Mouse (Mus musculus) cerebellum, adult 2 months (tissue): ENCODE data around the gene Cygb. TPM values are rescaled to one million over a fixed set of nuclear protein-coding genes. Genes with fewer than 3 reads are reported as not detected.
"Not testable (repeated sequence)": the region's sequence is repeated elsewhere in the genome, so short reads cannot be mapped to it uniquely, and the experiment has no call there.

Experiments
- DNase-seq, 2 experiments: peaks; one replicate each; pipeline ENCODE4 v3.0.0; 2021
- H3K27ac ChIP-seq: fragments of 200-500 bp; 2 replicates; pipeline ENCODE4 v1.5.1; 2012; ENCODE audit warnings: low read length, control low read depth, inconsistent platforms; ENCODE audit not compliant: insufficient read depth
- H3K27me3 ChIP-seq: fragments of 200-500 bp; 2 replicates; pipeline ENCODE4 v1.6.1; 2012; ENCODE audit warnings: inconsistent platforms, mild to moderate bottlenecking, low read length, moderate library complexity; ENCODE audit not compliant: control insufficient read depth, insufficient read depth
- H3K4me1 ChIP-seq: fragments of 200-500 bp; 2 replicates; pipeline ENCODE4 v1.6.1; 2011; ENCODE audit warnings: low read length; ENCODE audit not compliant: control insufficient read depth, insufficient read depth
- H3K4me3 ChIP-seq: fragments of 200-500 bp; replicated peaks from 2 replicates; pipeline ENCODE3; 2011; ENCODE audit warnings: mild to moderate bottlenecking, low read depth, low read length, control low read depth; ENCODE audit not compliant: insufficient read depth
- CTCF ChIP-seq: fragments of 200-500 bp; IDR thresholded peaks from 2 replicates; pipeline ENCODE4 v1.5.1; 2011; ENCODE audit warnings: low read depth, mild to moderate bottlenecking, control low read depth, low read length, moderate library complexity, borderline replicate concordance; ENCODE audit not compliant: insufficient read depth
- POLR2A ChIP-seq: fragments of 200-500 bp; IDR thresholded peaks from 2 replicates; pipeline ENCODE4 v1.6.1; 2011; ENCODE audit warnings: low read length, control low read depth, borderline replicate concordance; ENCODE audit not compliant: insufficient read depth
- WGBS: fragments of 180-500 bp; shearing (Covaris S2); methylation state at CpG from one replicate; pipeline ENCODE4 v1.1.7; 2018; 5-methylcytosine and 5-hydroxymethylcytosine counted together
- polyA plus RNA-seq: library from polyadenylated mRNA; depleted of rRNA; stranded (reverse); fragments of >200 nt; gene quantifications from 2 replicates; pipeline ENCODE4 v1.2.3, GENCODE M21; 2012

Gene Cygb
- polyA plus RNA-seq, 1 experiment, result 113 TPM

DNA sequence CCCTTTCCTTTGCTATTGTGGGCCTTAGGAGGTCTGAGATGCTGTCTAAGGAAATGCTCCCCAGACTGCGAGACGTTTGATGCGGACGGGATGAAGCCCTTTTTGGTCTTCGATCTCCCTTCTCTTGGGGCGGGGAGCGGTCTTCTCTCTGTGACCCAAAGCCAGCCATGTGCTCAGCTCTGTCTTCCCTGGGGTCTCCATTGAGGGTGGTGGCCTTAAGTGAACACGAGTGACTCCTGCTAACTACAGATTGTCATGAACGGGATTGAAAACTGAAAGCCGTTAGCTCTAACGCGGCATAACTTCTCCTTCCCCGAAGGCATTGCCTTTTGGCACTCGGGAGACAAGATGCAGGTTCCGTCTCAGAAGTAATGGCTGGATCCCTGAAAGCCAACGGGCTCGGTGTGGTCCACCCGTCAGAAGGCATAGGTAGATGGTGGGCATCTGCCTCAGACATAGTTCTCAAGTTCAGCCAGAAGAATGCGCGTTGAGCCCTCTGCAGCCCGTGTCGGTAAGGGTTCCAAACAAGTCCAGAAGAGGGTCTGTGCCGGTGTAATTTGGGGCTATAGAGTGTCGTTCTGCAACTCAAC, 17.8 kb upstream of the Cygb start:
- Histone ChIP-seq H3K27ac (no peak overlapping the region), H3K4me1 (no peaks in the 10 kb centered on the region), H3K27me3 (no peaks in the 10 kb centered on the region), H3K4me3 (peak overlapping the region; percentile 75)
- no peak for DNase-seq
- under 1% methylated on average over 24 of the region's 24 CpGs for WGBS
- TF ChIP-seq CTCF, result no peak
- TF ChIP-seq POLR2A, result no peak

DNA sequence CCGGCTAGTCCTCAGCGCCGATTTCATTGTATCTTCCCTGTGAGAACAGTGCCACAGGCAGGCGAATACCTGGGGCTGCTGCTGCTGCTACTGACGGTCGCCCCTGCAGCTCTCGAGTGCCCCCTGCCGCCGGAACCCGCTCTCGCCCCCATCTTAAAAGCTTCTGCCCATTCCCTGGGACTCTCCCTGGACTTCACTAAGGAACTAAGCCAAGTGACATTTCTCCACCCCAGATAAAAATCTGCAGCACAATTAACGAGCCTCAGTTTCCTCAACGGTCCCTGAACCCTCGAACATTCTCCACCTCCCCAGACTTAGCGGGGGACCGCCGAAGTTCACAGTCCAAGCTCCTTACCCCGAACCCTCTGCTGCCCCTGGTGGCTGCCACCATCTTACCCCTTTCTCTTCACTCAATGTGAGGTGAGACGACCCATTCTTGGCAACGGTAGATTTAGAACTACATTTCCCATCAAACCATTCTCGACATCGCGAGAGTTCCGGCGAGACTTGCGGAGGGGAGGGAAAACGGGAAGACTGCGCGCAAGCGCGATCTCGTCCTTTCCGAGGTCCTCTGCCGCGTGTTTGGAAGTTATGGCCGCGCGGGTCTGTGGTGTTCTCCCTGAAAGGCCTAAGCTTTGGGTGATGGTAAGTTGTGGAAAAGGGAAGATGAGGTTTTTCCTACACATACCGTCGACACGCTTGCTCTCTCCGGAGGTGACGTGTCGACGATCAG, 17.2 kb upstream of the Cygb start:
- under 1% methylated on average over 45 of the region's 45 CpGs for WGBS
- peak; percentile 97 to 99 for DNase-seq
- H3K27ac ChIP-seq, result peak overlapping the region; percentile 8; the same call in 1 of the 2 replicates
- H3K4me3 ChIP-seq, result peak overlapping the region; percentile 75
- no peaks in the 10 kb centered on the region for H3K27me3 ChIP-seq
- TF ChIP-seq POLR2A, result peak; percentile 74; the same call in 1 of the 2 replicates
- peak; percentile 66 for TF ChIP-seq CTCF
- H3K4me1 ChIP-seq, result no peaks in the 10 kb centered on the region

DNA sequence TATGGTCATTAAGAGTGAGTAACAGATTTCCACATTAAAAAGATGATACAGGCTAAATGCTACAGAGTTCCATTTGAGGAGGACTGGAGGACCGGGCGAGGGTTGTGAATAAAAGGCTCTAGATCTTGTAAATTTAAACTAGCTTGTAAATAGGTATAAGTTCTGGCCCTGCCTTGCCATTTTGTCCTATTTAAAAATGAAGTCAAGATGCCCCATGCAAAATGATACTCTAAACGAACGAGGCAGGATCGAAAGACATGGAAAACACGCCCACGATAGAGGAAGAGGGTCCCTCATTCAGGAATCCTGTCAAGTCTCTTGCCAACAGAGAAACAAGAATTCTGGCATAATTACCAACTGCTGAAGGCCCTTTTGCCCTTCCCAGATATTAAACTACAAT, 16.3 kb upstream of the Cygb start:
- no peak for TF ChIP-seq CTCF
- Histone ChIP-seq H3K4me1 (no peaks in the 10 kb centered on the region), H3K27ac (no peak overlapping the region), H3K4me3 (no peak overlapping the region), H3K27me3 (no peaks in the 10 kb centered on the region)
- DNase-seq, result no peak
- 76% methylated on average over 7 of the region's 7 CpGs for WGBS

DNA sequence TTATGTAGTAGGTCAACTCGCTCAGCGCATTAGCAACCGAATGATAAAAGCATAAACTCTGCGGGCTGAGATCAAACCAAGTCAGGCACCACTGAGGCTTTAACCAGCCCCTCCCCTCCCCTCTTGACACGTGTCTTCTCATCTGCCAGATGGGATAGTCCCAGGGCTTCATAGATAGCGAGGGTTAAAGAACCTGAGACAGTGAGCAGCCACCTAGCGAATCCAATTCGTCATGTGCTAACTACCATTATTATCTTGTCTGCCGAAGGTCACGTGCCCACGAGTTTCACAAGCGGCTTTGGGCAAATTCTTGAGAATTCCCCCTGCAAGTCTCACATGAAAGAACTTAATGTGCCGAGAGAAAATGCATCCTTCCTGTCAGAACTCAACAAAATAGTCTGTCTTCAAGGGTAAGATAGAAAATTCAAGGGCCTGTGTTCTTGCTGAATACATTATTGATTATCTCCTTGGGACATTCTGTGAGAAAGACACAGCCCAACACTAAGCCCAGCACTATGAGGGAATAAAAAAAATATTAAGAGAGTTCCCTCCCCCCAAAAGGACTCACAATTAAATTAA, 15.8 kb upstream of the Cygb start:
- Histone ChIP-seq H3K4me1 (no peaks in the 10 kb centered on the region), H3K27me3 (no peaks in the 10 kb centered on the region), H3K4me3 (no peak overlapping the region), H3K27ac (no peak overlapping the region)
- TF ChIP-seq POLR2A (no peak), CTCF (no peak)
- DNase-seq, result no peak
- WGBS, result 69% methylated on average over 13 of the region's 13 CpGs

DNA sequence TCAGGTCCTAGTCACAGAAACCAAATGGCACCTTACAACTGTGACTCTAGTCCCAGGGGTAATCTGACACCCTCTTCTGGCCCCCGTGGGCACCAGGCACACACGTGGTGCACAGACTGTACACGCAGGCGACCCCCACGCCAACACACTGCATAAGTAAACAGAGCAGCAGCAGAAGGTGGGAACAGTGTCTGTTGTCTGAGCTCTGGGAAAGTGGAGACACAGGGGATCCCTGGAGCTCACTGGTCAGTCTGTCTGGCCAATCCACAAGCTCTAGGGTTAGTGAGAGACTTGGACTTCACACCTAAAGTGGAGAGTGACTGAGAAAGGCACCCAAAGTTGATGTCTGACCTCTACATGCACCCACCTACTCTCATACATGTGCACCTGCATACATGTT, 15.2 kb upstream of the Cygb start:
- H3K4me1 ChIP-seq, result no peaks in the 10 kb centered on the region
- no peak overlapping the region for H3K4me3 ChIP-seq
- TF ChIP-seq POLR2A, result no peak
- no peak for TF ChIP-seq CTCF
- H3K27me3 ChIP-seq, result no peaks in the 10 kb centered on the region
- WGBS, result 55% methylated on average over 5 of the region's 5 CpGs
- DNase-seq, result no peak
- H3K27ac ChIP-seq, result no peak overlapping the region

DNA sequence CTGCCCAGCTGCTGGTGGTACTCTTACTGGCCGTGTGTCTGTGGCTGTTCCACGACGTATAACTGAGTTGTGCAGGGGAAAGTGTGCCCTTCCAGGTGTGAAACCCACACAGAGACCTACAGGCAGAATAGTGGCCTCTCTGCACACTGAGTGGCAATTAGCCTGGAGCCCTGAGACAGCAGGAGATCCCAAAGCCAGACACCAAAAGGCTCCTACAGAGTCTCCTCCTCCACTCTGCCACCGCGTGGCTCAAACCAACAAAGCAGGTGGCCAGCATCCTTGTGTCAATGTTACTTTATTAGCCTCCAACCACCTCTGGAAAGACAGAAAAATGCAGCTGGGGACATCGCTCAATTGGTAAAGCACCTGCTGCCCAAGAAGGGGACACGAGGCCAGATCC, 14.7 kb upstream of the Cygb start:
- H3K4me3 ChIP-seq, result no peak overlapping the region
- DNase-seq, result no peak
- no peaks in the 10 kb centered on the region for H3K4me1 ChIP-seq
- 50% methylated on average over 7 of the region's 7 CpGs for WGBS
- H3K27me3 ChIP-seq, result no peaks in the 10 kb centered on the region
- TF ChIP-seq POLR2A (no peak), CTCF (peak; percentile 18; the same call in 1 of the 2 replicates)
- no peak overlapping the region for H3K27ac ChIP-seq

DNA sequence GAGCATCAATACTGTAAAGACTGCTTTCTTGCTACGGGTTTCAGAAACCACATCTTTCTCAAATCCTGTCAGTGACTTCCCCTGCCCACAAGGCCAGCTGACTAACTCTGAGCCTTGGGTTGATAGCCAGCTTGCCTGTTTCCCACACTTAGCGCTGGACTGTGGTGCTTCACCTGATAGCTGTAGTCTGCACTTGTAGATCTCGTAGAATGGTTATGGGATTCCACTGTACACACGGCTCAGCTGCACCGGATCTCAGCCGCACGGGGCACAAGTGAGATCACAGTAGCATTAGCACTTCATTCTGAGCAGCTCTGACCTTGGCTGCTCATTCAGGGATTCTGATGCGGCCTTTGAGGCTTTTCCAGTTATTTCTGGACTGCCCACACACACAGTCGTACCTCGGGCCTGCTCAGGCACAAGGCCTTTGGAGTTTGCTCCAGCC, 14.3 kb upstream of the Cygb start:
- H3K27ac ChIP-seq, result no peak overlapping the region
- TF ChIP-seq CTCF (no peak), POLR2A (no peak)
- 67% methylated on average over 10 of the region's 10 CpGs for WGBS
- H3K27me3 ChIP-seq, result no peaks in the 10 kb centered on the region
- no peaks in the 10 kb centered on the region; the same call in 1 of the 2 replicates for H3K4me1 ChIP-seq
- no peak for DNase-seq
- no peak overlapping the region for H3K4me3 ChIP-seq

DNA sequence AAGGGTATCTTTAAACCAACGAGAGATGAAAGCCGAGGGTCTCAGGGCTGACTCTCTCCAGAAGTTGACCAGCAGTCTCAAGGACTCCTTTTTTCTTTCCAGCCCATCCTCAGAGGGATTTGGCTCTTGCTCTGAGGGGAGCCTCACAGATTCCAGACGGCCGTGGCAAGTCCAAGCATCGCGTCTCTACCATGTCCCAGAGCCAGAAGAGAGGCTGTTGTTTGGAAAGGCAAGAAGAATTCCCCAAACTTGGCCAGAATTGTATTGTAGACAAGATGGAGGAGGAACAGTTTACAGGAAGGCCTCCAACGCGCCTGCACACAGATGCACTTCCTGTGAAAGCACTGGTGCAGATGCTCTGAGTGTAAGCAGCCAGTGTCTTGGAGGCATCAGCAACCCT, 13.8 kb upstream of the Cygb start:
- Histone ChIP-seq H3K27me3 (no peaks in the 10 kb centered on the region), H3K27ac (no peak overlapping the region), H3K4me3 (no peak overlapping the region), H3K4me1 (peaks cover 5% of the 10 kb centered on the region)
- DNase-seq, result no peak
- TF ChIP-seq CTCF, result no peak
- TF ChIP-seq POLR2A, result no peak
- WGBS, result 64% methylated on average over 8 of the region's 8 CpGs

DNA sequence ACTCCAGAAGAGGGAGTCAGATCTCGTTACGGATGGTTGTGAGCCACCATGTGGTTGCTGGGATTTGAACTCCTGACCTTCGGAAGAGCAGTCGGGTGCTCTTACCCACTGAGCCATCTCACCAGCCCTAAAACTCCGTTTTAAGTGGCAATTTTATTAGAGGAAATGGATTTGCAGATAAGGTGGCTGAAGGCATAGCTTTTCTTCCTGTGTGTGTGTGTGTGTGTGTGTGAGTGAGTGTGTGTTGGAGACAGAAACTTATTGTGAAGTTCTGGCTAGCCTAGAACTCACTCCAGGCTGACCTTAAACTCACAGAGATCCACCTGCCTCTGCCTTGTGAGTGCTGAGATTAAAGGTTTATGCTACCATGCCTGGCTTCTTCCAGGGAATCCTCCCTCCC, 12.9 kb upstream of the Cygb start:
- WGBS, result 95% methylated on average over 5 of the region's 5 CpGs

More for the DNA sequence above, 12.9 kb upstream of the Cygb start:
- DNase-seq, H3K4me3 ChIP-seq, H3K27me3 ChIP-seq, H3K27ac ChIP-seq: not testable (repeated sequence)
- H3K4me1 ChIP-seq, result peaks cover 13% of the 10 kb centered on the region
